Mouse (Mus musculus) intestine, postnatal 0 days (tissue): ENCODE data around the gene Zfp831. TPM values are rescaled to one million over a fixed set of nuclear protein-coding genes. Genes with fewer than 3 reads are reported as not detected.
A peak's percentile ranks its signal among the peaks of the same experiment; 100 is the strongest.

Experiments
- ATAC-seq: fragments of 200-750 bp; cut with Nextera tagmentation; 2 replicates; pipeline ENCODE4 v1.8.0; 2017; ENCODE audit warnings: mild to moderate bottlenecking, moderate TSS enrichment, moderate library complexity
- H3K27ac ChIP-seq: fragments of 300-500 bp; sonication (generic); 2 replicates; pipeline ENCODE4 v1.5.1; 2014; ENCODE audit warnings: mild to moderate bottlenecking, low read depth, low read length, moderate library complexity
- H3K27me3 ChIP-seq: fragments of 300-500 bp; sonication (generic); replicated peaks from 2 replicates; pipeline ENCODE4 v1.6.1; 2014; ENCODE audit warnings: low read length, mixed read lengths; ENCODE audit not compliant: control insufficient read depth, insufficient read depth
- H3K36me3 ChIP-seq: fragments of 300-500 bp; sonication (generic); 2 replicates; pipeline ENCODE4 v1.6.1; 2014; ENCODE audit warnings: mild to moderate bottlenecking, moderate library complexity; ENCODE audit not compliant: control insufficient read depth, insufficient read depth
- H3K4me1 ChIP-seq: fragments of 300-500 bp; sonication (generic); replicated peaks from 2 replicates; pipeline ENCODE4 v1.6.1; 2014; ENCODE audit warnings: antibody characterized with exemption, low read length, mixed read lengths; ENCODE audit not compliant: control insufficient read depth, insufficient read depth
- H3K4me2 ChIP-seq: fragments of 300-500 bp; sonication (generic); replicated peaks from 2 replicates; pipeline ENCODE4 v1.6.1; 2014; ENCODE audit warnings: low read depth, mild to moderate bottlenecking, moderate library complexity
- H3K4me3 ChIP-seq: fragments of 300-500 bp; sonication (generic); 2 replicates; pipeline ENCODE4 v1.5.1; 2014; ENCODE audit warnings: low read depth, low read length
- H3K9ac ChIP-seq: fragments of 300-500 bp; sonication (generic); 2 replicates; pipeline ENCODE4 v1.6.1; 2014; ENCODE audit warnings: mild to moderate bottlenecking, low read depth, low read length
- H3K9me3 ChIP-seq: fragments of 300-500 bp; sonication (generic); 2 replicates; pipeline ENCODE4 v1.6.1; 2016; ENCODE audit warnings: mixed run types; ENCODE audit not compliant: control insufficient read depth
- CTCF ChIP-seq: sonication (generic); IDR thresholded peaks from 2 replicates; pipeline ENCODE4 v1.5.1; 2016; ENCODE audit warnings: low read depth, mild to moderate bottlenecking, control low read depth, antibody characterized with exemption, moderate library complexity
- WGBS: fragments of 180-500 bp; shearing (Covaris S2); extraction: QIAGEN DNeasy Blood & Tissue Kit; methylation state at CpG from one replicate; pipeline ENCODE4 v1.1.7; 2014; 5-methylcytosine and 5-hydroxymethylcytosine counted together
- polyA plus RNA-seq: library from polyadenylated mRNA; unstranded; fragments of >200 nt; fragmentation: Nextera tagmentation; extraction: Ambion mirVana; gene quantifications from 2 replicates; pipeline ENCODE4 v1.2.1, GENCODE M21; 2015

The Zfp831 gene
- polyA plus RNA-seq, 1 experiment from 2014 or later = not detected

GRCm38 (mm10) chr2:174629299-174629850, 14.0 kb upstream of the Zfp831 start:
- no peak for ATAC-seq
- Histone ChIP-seq H3K4me3 (no peak overlapping the region), H3K27me3 (no peaks in the 10 kb centered on the region), H3K4me2 (no peak overlapping the region), H3K9me3 (no peaks in the 10 kb centered on the region), H3K36me3 (no peaks in the 10 kb centered on the region), H3K4me1 (no peaks in the 10 kb centered on the region), H3K9ac (no peak overlapping the region), H3K27ac (no peak overlapping the region)
- TF ChIP-seq CTCF = no peak
- WGBS = 67% methylated on average over 6 of the region's 6 CpGs

- no peak for ATAC-seq
- TF ChIP-seq CTCF = no peak
- 25% methylated on average over 1 of the region's 1 CpGs for WGBS
- no peak overlapping the region for H3K27ac ChIP-seq
- H3K4me2 ChIP-seq = no peak overlapping the region
- no peaks in the 10 kb centered on the region for H3K9me3 ChIP-seq
- no peaks in the 10 kb centered on the region for H3K27me3 ChIP-seq
- H3K4me1 ChIP-seq = no peaks in the 10 kb centered on the region
- no peak overlapping the region for H3K4me3 ChIP-seq
- no peaks in the 10 kb centered on the region for H3K36me3 ChIP-seq
- no peak overlapping the region for H3K9ac ChIP-seq
Measured at GRCm38 (mm10) chr2:174636750-174637149, 6.6 kb upstream of the Zfp831 start.

GRCm38 (mm10) chr2:174644975-174645374, 1.6 kb downstream of the Zfp831 start:
- Histone ChIP-seq H3K36me3 (no peaks in the 10 kb centered on the region), H3K27ac (no peak overlapping the region), H3K9me3 (no peaks in the 10 kb centered on the region), H3K4me3 (no peak overlapping the region), H3K4me2 (no peak overlapping the region), H3K9ac (no peak overlapping the region), H3K4me1 (no peaks in the 10 kb centered on the region), H3K27me3 (no peaks in the 10 kb centered on the region)
- no peak for ATAC-seq
- TF ChIP-seq CTCF = no peak
- WGBS = 87% methylated on average over 10 of the region's 10 CpGs

DNA sequence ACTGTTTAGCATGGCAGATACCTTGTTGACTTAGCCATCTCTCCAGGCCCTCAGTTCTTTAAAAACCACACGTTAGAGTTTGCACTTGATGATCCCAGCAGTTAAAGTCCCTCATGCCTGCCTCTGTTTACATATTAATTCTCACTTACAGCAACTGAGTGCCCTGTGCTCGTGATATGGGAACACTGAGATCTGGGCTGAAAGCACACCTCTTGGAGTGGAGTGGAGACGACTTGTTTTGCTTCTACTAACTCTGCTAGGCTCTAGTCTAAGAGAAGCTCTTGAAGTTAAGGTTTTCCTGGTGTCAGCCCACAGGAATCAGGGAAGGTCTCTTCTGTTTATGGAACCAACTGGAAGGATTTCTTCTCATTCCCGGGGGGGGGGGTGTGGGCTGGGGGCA, 9.5 kb downstream of the Zfp831 start:
- no peaks in the 10 kb centered on the region for H3K4me1 ChIP-seq
- no peaks in the 10 kb centered on the region for H3K9me3 ChIP-seq
- no peak for ATAC-seq
- no peak overlapping the region for H3K9ac ChIP-seq
- no peaks in the 10 kb centered on the region for H3K27me3 ChIP-seq
- H3K4me2 ChIP-seq = no peak overlapping the region
- H3K27ac ChIP-seq = no peak overlapping the region
- 43% methylated on average over 4 of the region's 4 CpGs for WGBS
- no peaks in the 10 kb centered on the region for H3K36me3 ChIP-seq
- no peak for TF ChIP-seq CTCF
- H3K4me3 ChIP-seq = no peak overlapping the region

GRCm38 (mm10) chr2:174655341-174655740, 12.0 kb downstream of the Zfp831 start:
- TF ChIP-seq CTCF = no peak

GRCm38 (mm10) chr2:174658229-174658844, 15.0 kb downstream of the Zfp831 start:
- no peaks in the 10 kb centered on the region for H3K27me3 ChIP-seq
- WGBS = 81% methylated on average over 8 of the region's 8 CpGs
- no peak for ATAC-seq

More at GRCm38 (mm10) chr2:174655341-174655740, 12.0 kb downstream of the Zfp831 start:
- Histone ChIP-seq H3K4me3 (no peak overlapping the region), H3K9ac (no peak overlapping the region), H3K4me2 (no peak overlapping the region), H3K27ac (no peak overlapping the region), H3K36me3 (no peaks in the 10 kb centered on the region), H3K4me1 (no peaks in the 10 kb centered on the region), H3K27me3 (no peaks in the 10 kb centered on the region), H3K9me3 (no peaks in the 10 kb centered on the region)
- WGBS = 86% methylated on average over 5 of the region's 5 CpGs
- no peak for ATAC-seq

More at GRCm38 (mm10) chr2:174658229-174658844, 15.0 kb downstream of the Zfp831 start:
- no peak overlapping the region for H3K4me2 ChIP-seq
- H3K4me1 ChIP-seq = peaks cover 6% of the 10 kb centered on the region
- no peak overlapping the region for H3K4me3 ChIP-seq
- H3K36me3 ChIP-seq = no peaks in the 10 kb centered on the region
- TF ChIP-seq CTCF = peak; percentile 44
- no peak overlapping the region for H3K9ac ChIP-seq
- no peaks in the 10 kb centered on the region for H3K9me3 ChIP-seq
- H3K27ac ChIP-seq = no peak overlapping the region
